Mouse (Mus musculus) ES-E14 (cell line): ENCODE data around the gene Gm42421. TPM values are rescaled to one million over a fixed set of nuclear protein-coding genes. Genes with fewer than 3 reads are reported as not detected.

Source experiments
- DNase-seq: peaks from one replicate; pipeline ENCODE4 v3.0.0-alpha.2; 2013; ENCODE audit warnings: low read depth, low spot score
- H3K27ac ChIP-seq: 2 replicates; pipeline ENCODE4 v1.5.1; 2012; ENCODE audit warnings: low read depth, mild to moderate bottlenecking, low read length, moderate library complexity, mixed read lengths; ENCODE audit not compliant: poor library complexity, insufficient read depth, severe bottlenecking
- H3K36me3 ChIP-seq: 2 replicates; pipeline ENCODE4 v1.6.1; 2012; ENCODE audit warnings: mild to moderate bottlenecking, low read length, moderate library complexity, mixed read lengths; ENCODE audit not compliant: control insufficient read depth, poor library complexity, insufficient read depth, severe bottlenecking
- H3K4me1 ChIP-seq, 2 experiments: fragments of 150-350 bp in 1 of 2; sonication (generic) in 1 of 2; 2 replicates each; pipeline ENCODE4 v1.6.1; 2012; ENCODE audit warnings: low read length in 2 of 2, mild to moderate bottlenecking in 1 of 2, mixed read lengths in 1 of 2; ENCODE audit not compliant: control insufficient read depth in 2 of 2, insufficient read depth in 2 of 2, poor library complexity in 1 of 2
- H3K4me3 ChIP-seq, 2 experiments: fragments of 150-350 bp in 1 of 2; sonication (generic) in 1 of 2; 2 replicates each; pipeline ENCODE4 v1.5.1; 2012; ENCODE audit warnings: low read length in 2 of 2, low read depth in 1 of 2, mild to moderate bottlenecking in 1 of 2, mixed read lengths in 1 of 2; ENCODE audit not compliant: insufficient read depth in 1 of 2, poor library complexity in 1 of 2, severe bottlenecking in 1 of 2
- H3K9ac ChIP-seq: 2 replicates; pipeline ENCODE4 v1.6.1; 2012; ENCODE audit warnings: low read depth, mild to moderate bottlenecking, low read length, mixed read lengths; ENCODE audit not compliant: poor library complexity, insufficient read depth, severe bottlenecking
- H3K9me3 ChIP-seq: fragments of 150-350 bp; sonication (generic); 2 replicates; pipeline ENCODE4 v1.6.1; 2012; ENCODE audit warnings: low read depth, mild to moderate bottlenecking, low read length; ENCODE audit not compliant: control insufficient read depth, insufficient read depth
- CHD2 ChIP-seq: IDR thresholded peaks from 2 replicates; pipeline ENCODE4 v1.6.1; 2014; ENCODE audit warnings: mild to moderate bottlenecking, low read depth, low read length, inconsistent platforms
- HCFC1 ChIP-seq: IDR thresholded peaks from 2 replicates; pipeline ENCODE4 v1.6.1; 2012; ENCODE audit warnings: low read length, inconsistent platforms, borderline replicate concordance; ENCODE audit not compliant: insufficient read depth
- MAFK ChIP-seq: IDR thresholded peaks from 2 replicates; pipeline ENCODE4 v1.6.1; 2014; ENCODE audit warnings: mild to moderate bottlenecking, low read depth, low read length, inconsistent platforms; ENCODE audit not compliant: insufficient read depth
- ZC3H11A ChIP-seq: IDR thresholded peaks from 2 replicates; pipeline ENCODE4 v1.6.1; 2012; ENCODE audit warnings: low read depth, mild to moderate bottlenecking, inconsistent platforms, low read length, borderline replicate concordance
- ZNF384 ChIP-seq: IDR thresholded peaks from 2 replicates; pipeline ENCODE4 v1.6.1; 2012; ENCODE audit warnings: low read depth, low read length, inconsistent platforms
- in situ Hi-C, 2 experiments: fragments of 600-800 bp; cut with MboI; formaldehyde crosslinking; loops; one replicate each; pipeline ENCODE4 v1.15.1; 2025; ENCODE audit warnings: low sequenced_read_pairs in 2 of 2, inconsistent platforms in 1 of 2; ENCODE audit not compliant: unreplicated experiment in 2 of 2
- total RNA-seq: library from RNA; depleted of rRNA; stranded (reverse); fragments of 300-350 nt; gene quantifications from 2 replicates; pipeline ENCODE4 v1.2.3, GENCODE M21; 2012

Gene Gm42421
- total RNA-seq, 1 experiment = 0.71 TPM

DNA sequence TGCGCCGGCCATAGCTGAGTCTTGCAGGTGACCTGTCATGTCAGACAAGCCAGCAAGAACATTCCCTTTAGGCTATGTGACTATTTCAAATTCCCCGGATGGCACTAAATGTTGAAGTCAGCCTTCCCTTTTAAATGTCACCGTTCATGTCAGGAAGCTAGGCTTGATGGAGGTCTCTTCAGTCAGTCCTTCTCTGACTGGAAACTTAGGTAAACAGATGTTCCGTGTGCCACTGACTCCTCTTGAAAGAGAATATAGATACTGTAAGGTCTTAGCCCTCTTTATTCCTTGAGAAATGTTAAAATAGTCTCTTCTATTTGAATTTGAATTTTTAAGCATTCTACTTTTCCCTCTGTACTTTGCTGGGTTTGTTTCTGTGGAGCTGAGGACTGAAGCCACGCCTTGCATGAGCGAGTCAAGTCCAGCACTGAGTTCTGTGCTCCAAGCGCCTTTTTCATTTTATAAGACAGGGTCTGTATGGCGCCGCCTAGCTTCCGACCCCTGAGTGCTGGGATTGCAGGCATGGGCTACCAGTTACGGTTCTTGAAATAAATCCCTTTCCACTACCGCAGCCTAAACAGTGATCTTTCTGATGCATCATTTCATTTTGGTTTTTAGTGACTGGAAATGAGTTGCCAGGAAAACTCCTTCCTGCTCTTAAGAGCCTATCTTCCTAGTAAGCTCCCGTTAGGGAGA, 30.2 kb upstream of the Gm42421 start, which contains the start of gene Ankrd61:
Ankrd61 (minus strand) TSS at position 51 of the 696 bp plus-strand sequence.
- TF ChIP-seq ZC3H11A = no peak
- no peak for TF ChIP-seq CHD2
- TF ChIP-seq HCFC1 = no peak
- no peak for TF ChIP-seq MAFK
- no peak for TF ChIP-seq ZNF384
- Histone ChIP-seq H3K36me3 (peaks cover 25% of the 10 kb centered on the region), H3K4me1 (no peaks in the 10 kb centered on the region), H3K4me3 (no peak within 1 kb of the TSS), H3K9me3 (no peaks in the 10 kb centered on the region), H3K9ac (no peak within 1 kb of the TSS), H3K27ac (no peak within 1 kb of the TSS)
- in situ Hi-C loops = no loop called here
- no peak for DNase-seq

DNA sequence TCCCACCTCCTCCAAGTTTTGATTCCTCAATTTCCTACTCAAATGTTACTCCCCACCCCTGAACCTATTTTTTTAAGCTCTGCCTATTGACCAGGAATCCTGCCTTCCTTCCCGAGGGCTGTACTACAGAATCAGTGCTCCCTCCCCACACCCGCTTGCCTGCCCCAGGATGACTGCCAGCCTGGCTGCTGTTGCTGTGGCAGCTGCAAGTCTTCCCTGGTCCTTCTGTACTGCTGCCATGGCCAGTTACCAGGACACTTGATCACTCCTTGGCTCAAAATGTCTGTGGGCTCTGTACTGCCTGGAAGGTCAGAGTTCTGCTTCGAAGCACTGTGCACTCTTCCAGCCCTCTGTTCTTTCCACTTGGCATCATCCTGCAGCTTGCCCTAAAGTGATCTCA, 25.9 kb upstream of the Gm42421 start:
- H3K36me3 ChIP-seq = peaks cover 50% of the 10 kb centered on the region
- TF ChIP-seq HCFC1 (no peak), MAFK (no peak), ZNF384 (no peak), CHD2 (no peak), ZC3H11A (no peak)

DNA sequence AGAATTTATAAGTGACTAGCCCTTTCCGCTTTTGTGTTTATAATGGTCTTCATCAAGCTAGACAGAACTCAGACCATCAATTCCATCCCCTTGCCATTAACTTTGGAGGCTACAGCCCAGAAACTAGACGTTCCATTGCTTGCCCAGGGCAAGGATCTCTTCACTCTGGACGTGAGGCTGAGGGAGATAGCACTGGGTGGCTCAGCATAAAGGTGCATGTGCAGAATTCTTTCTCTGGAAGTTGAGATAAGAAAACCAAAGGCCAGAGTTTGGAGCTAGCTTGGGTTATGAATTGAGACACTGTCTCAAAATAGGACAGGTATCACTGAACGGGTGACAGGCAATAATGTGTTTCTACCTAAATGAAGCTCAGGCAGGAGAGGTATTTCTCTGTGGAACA, 24.2 kb upstream of the Gm42421 start:
- Histone ChIP-seq H3K36me3 (peaks cover 53% of the 10 kb centered on the region), H3K27ac (no peak overlapping the region), H3K9ac (no peak overlapping the region), H3K4me1 (peaks cover 0 to 2% of the 10 kb centered on the region in 2 experiments; a peak in 1 of 4 replicates), H3K4me3 (no peak overlapping the region), H3K9me3 (no peaks in the 10 kb centered on the region)
- DNase-seq = no peak
- TF ChIP-seq CHD2 = no peak
- no peak for TF ChIP-seq ZNF384
- TF ChIP-seq HCFC1 = no peak
- TF ChIP-seq ZC3H11A = no peak
- TF ChIP-seq MAFK = no peak
- in situ Hi-C loops = no loop called here

More for the DNA sequence above, 25.9 kb upstream of the Gm42421 start:
- H3K4me1 ChIP-seq = no peaks in the 10 kb centered on the region
- H3K9ac ChIP-seq = no peak overlapping the region
- no peak overlapping the region for H3K27ac ChIP-seq
- DNase-seq = no peak
- in situ Hi-C loops = no loop called here
- no peaks in the 10 kb centered on the region for H3K9me3 ChIP-seq
- H3K4me3 ChIP-seq = no peak overlapping the region

DNA sequence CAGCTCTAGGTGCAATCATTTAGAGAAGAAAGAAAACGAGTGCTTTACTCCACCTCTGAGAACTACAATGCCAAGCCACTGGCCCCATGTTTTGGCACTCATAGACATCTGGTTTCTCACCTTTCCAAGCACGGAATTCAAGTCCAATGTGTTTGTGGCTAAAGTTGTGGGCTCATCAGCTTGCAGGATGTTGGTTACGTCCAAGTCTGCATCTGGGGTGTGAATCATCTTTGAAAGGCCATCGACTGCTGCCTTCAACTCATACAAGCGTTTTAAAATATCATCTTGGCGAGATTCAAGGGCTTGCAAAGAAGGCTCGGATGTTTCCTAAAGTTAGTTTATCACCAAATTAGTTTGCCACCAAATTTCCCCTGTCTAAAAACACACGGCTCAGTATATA, 21.5 kb upstream of the Gm42421 start:
- no peak overlapping the region for H3K9ac ChIP-seq
- in situ Hi-C loops = no loop called here
- no peak overlapping the region for H3K4me3 ChIP-seq
- TF ChIP-seq HCFC1 (no peak), ZC3H11A (no peak), MAFK (no peak), CHD2 (no peak), ZNF384 (no peak)
- no peak overlapping the region for H3K27ac ChIP-seq
- no peaks in the 10 kb centered on the region for H3K9me3 ChIP-seq
- no peak for DNase-seq
- peaks cover 0 to 2% of the 10 kb centered on the region in 2 experiments; a peak in 1 of 4 replicates for H3K4me1 ChIP-seq
- peaks cover 46% of the 10 kb centered on the region for H3K36me3 ChIP-seq
